Mouse (Mus musculus): ENCODE results near the gene Xkr7. TPM values are rescaled to one million over a fixed set of nuclear protein-coding genes. Genes with fewer than 3 reads are reported as not detected.

The Xkr7 gene
- polyA plus RNA-seq (2016; fragmentation: Nextera tagmentation; extraction: Ambion mirVana) = 0.33 and 0.61 TPM in 2 replicates

DNA sequence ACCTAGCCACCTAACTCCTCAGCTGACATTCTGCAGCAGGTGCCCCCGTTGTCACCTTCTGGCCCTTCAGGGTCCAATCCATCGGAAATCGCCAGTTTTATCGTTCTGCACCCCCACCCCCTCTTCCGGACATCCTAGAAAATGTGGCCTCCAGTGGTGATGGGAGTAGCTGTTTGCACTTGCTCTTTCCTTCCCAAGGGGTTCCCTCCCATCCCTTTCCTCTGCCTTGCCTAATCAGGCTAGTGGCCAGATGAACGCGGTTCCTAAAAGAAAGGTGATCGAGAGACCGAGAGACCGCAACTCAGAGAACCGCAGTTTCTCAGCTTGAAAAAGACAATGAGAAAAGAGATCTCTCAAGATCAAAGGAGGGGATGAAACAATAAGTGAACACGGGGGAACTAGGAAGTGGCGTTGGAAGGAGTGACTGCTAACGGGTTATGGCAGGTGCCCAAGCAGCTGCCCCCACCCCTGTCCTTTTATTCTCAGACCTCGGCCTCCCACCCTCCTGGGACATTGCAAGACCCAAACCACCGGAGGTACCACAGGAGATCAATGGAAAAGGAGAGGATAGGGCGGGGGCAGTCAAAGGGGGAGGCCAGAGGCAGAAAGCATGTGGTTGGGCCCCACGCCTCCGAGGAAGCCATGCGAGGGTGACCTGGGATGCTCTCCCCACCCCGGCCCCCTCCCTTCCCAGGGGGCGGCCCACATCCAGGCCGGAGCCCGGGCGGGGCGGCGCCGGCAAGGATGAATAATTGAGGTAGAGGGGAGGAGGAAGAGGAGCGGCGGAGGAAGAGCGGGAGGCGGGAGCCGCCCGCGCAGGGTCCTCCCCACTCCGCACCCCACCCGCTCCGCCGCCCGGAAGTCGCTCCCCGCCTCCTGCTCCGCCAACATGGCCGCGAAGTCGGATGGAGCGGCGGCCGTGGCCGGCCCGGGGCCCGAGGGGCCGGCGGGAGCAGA, at the start of gene Xkr7:
Gene Xkr7 (plus strand): TSS at position 727 of the 957 bp plus-strand sequence.
- 0 out of 2 replicates have a peak within 1 kb of the TSS, but pooled peaks have one; percentile 3 for H3K9ac ChIP-seq
- H3K9me3 ChIP-seq = no peaks in the 10 kb centered on the region
- peak within 1 kb of the TSS; percentile 49 for H3K4me3 ChIP-seq
- H3K36me3 ChIP-seq = no peaks in the 10 kb centered on the region
- WGBS = 3% methylated on average over 49 of the region's 54 CpGs
- H3K4me1 ChIP-seq = peaks cover 8% of the 10 kb centered on the region
- no peak; the same call in 1 of the 2 replicates for ATAC-seq (ENCODE audit: insufficient number of reproducible peaks, insufficient read depth, low FRiP score, low TSS enrichment)
- H3K4me2 ChIP-seq (replicated peaks) = peak within 1 kb of the TSS; percentile 94
- peaks cover 48% of the 10 kb centered on the region for H3K27me3 ChIP-seq
- no peak within 1 kb of the TSS for H3K27ac ChIP-seq

DNA sequence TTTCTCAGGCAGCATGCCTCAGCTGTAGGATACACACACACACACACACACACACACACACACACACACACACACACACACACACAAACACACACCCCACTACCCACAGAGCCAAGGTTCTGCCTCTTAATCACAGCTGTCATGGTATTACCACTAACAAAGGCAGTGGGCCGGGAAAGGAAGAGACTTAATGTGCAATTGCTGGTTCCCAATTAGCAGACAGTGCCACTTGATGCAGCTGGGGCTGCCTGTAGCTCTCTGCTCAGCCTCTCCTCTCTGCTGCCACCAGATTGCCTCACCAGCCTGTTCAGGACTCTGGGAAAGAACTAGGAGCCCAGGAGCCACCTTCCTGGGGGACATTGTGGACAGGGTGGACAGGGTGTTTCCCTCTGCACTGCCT, 46.1 kb upstream of the Xkr7 start:
- no peak overlapping the region for H3K4me3 ChIP-seq
- H3K36me3 ChIP-seq = no peaks in the 10 kb centered on the region
- no peak; the same call in 1 of the 2 replicates for ATAC-seq (ENCODE audit: insufficient number of reproducible peaks, insufficient read depth, low FRiP score, low TSS enrichment)
- no peak overlapping the region for H3K27ac ChIP-seq
- 64% methylated on average over 1 of the region's 1 CpGs for WGBS
- H3K4me2 ChIP-seq (replicated peaks) = no peak overlapping the region
- H3K9ac ChIP-seq = no peak overlapping the region
- H3K9me3 ChIP-seq = no peaks in the 10 kb centered on the region
- no peaks in the 10 kb centered on the region for H3K27me3 ChIP-seq
- no peaks in the 10 kb centered on the region for H3K4me1 ChIP-seq

DNA sequence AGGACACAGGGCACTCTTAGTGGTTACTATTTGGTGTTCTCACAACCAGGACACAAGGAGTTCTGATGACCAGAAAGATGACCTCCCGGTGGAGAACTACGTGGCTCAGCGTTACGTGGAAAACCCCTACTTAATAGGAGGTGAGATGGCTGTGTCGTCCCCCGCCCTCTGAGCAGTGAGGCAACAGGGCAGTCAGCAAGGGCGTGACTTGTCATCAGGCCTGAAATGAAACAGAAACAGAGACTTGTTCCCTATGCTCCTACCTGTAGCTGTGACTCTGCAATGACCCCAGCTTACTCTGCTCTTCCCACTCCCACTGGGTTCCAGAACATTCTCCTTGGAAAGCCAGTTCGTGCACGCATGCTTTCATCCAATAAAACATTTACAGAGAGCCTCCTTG, 40.1 kb upstream of the Xkr7 start:
- Histone ChIP-seq H3K4me2 (replicated peaks) (no peak overlapping the region), H3K27me3 (no peaks in the 10 kb centered on the region), H3K4me1 (no peaks in the 10 kb centered on the region), H3K9ac (no peak overlapping the region), H3K36me3 (no peaks in the 10 kb centered on the region), H3K27ac (no peak overlapping the region), H3K4me3 (no peak overlapping the region), H3K9me3 (no peaks in the 10 kb centered on the region)
- no peak for ATAC-seq (ENCODE audit: insufficient number of reproducible peaks, insufficient read depth, low FRiP score, low TSS enrichment)
- WGBS = 91% methylated on average over 9 of the region's 9 CpGs

DNA sequence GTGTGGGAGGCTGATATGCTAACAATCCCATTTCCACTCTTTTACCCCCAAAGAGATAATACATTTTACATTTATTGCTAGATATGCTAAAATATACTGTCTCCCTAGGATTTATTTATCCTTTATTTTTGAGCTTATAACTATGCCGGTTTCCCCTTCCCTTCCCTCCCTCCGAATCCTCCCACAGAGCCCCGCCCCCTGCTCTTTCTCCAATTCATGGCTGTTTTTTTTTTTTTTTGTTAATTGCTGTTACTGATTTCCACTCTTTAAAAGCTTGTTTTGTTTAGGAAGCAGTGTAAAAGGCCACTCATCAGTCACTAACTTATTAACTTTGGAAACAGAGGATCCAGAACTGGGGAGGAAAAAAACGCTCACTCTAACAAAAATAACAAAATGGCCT, 34.6 kb upstream of the Xkr7 start:
- H3K36me3 ChIP-seq = no peaks in the 10 kb centered on the region
- H3K9ac ChIP-seq = no peak overlapping the region
- H3K9me3 ChIP-seq = no peaks in the 10 kb centered on the region
- 72% methylated on average over 4 of the region's 4 CpGs for WGBS
- no peak overlapping the region for H3K4me3 ChIP-seq
- H3K27ac ChIP-seq = no peak overlapping the region
- H3K4me2 ChIP-seq (replicated peaks) = no peak overlapping the region
- H3K4me1 ChIP-seq = no peaks in the 10 kb centered on the region
- no peaks in the 10 kb centered on the region for H3K27me3 ChIP-seq
- no peak for ATAC-seq (ENCODE audit: insufficient number of reproducible peaks, insufficient read depth, low FRiP score, low TSS enrichment)

DNA sequence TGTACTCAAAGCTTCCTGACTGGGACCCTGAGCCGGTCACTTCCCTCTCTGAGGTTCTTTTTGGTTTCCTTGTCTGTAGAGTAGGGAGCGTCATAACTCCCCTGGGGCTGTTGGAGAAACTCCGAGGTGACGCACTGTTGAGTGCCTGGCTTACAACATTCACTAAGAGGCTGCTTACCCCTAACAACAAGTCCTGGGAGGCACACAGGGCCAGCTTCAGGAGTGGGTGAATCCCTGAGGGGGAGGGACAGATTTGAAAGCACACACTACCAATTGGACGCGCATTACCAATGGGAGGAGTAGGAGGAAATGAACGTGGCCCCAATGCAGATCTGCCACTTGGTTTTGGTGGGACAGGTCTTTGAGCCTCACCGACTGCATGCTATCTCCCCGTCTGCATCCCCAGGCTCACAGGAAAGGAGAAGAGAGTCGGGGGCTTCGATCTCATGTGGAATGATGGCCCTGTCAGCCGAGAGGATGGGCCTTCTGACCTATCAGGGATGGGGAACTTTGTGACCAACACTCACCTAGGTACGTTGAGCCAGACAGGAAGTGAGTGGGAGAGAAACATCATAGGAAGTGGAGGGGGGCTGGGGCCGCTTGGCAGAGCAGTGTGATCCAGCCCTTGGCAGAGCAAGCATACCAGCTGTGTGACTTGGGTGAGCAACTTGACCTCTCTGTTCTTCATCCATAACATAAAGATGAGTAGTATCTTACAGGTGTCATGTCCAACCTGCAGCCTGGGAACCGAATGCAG, 29.0 kb upstream of the Xkr7 start:
- Histone ChIP-seq H3K4me1 (no peaks in the 10 kb centered on the region), H3K9me3 (no peaks in the 10 kb centered on the region), H3K36me3 (peaks cover 12% of the 10 kb centered on the region), H3K4me3 (no peak overlapping the region), H3K4me2 (replicated peaks) (no peak overlapping the region), H3K9ac (no peak overlapping the region), H3K27me3 (no peaks in the 10 kb centered on the region), H3K27ac (no peak overlapping the region)
- no peak for ATAC-seq (ENCODE audit: insufficient number of reproducible peaks, insufficient read depth, low FRiP score, low TSS enrichment)
- WGBS = 76% methylated on average over 15 of the region's 15 CpGs

DNA sequence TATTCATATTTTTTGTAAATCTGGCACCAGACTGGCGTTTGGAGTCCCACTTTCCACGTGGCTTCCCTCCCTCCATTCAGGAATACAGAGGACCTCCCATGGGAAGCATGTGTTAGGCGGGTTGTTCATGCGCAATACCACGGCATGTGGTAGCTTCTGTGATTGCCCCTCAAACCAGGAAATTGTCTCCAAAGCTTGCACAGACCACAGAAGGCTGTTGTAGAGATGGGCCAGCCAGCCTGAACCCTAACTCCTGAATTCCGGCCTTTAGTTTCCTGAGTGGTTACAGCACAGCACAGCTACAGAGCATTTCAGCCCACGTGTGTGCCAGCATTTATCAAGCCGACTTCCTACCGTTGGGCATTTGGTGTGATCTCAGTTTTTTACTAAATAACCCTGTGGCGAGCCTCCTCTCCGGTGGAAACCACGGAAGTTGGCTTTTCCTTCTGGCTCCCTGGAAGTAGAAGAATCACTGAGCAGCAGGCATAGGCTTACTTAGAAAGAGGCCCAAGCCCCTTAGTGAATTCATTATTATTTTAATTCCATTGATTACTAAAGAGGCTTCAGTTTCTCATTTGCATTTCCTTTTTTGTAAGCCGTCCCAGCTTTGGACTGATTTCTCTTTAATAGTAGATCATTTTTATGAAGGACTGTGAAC, 27.8 kb upstream of the Xkr7 start:
- Histone ChIP-seq H3K4me1 (no peaks in the 10 kb centered on the region), H3K4me3 (no peak overlapping the region), H3K9ac (no peak overlapping the region), H3K27me3 (no peaks in the 10 kb centered on the region), H3K27ac (no peak overlapping the region), H3K4me2 (replicated peaks) (no peak overlapping the region), H3K9me3 (no peaks in the 10 kb centered on the region), H3K36me3 (peaks cover 22% of the 10 kb centered on the region)
- no peak for ATAC-seq (ENCODE audit: insufficient number of reproducible peaks, insufficient read depth, low FRiP score, low TSS enrichment)
- 64% methylated on average over 13 of the region's 13 CpGs for WGBS

DNA sequence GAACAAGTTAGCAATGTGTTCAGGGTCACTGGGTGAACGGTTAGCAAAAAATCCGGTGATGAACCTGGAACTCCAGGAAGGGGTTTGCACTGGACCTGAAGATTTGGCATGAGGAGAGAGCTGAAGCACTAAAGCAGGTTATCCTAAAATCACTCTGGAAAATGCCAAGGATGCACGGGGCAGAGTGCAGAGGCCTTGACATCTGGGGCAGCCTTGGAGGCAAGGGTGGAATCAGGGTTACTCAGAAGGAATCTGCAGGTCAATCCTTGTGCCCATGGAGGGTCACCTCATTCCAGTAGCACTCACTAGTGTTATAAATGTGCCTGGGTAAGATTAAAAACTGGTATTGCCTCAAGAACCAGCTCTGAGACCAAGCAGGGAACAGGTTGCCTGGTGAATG, 25.7 kb upstream of the Xkr7 start:
- no peaks in the 10 kb centered on the region for H3K9me3 ChIP-seq
- WGBS = 87% methylated on average over 3 of the region's 3 CpGs
- H3K36me3 ChIP-seq = peaks cover 44% of the 10 kb centered on the region
- no peaks in the 10 kb centered on the region for H3K27me3 ChIP-seq
- no peak for ATAC-seq (ENCODE audit: insufficient number of reproducible peaks, insufficient read depth, low FRiP score, low TSS enrichment)
- no peaks in the 10 kb centered on the region for H3K4me1 ChIP-seq
- no peak overlapping the region for H3K9ac ChIP-seq
- H3K4me2 ChIP-seq (replicated peaks) = no peak overlapping the region
- no peak overlapping the region for H3K27ac ChIP-seq
- no peak overlapping the region for H3K4me3 ChIP-seq

DNA sequence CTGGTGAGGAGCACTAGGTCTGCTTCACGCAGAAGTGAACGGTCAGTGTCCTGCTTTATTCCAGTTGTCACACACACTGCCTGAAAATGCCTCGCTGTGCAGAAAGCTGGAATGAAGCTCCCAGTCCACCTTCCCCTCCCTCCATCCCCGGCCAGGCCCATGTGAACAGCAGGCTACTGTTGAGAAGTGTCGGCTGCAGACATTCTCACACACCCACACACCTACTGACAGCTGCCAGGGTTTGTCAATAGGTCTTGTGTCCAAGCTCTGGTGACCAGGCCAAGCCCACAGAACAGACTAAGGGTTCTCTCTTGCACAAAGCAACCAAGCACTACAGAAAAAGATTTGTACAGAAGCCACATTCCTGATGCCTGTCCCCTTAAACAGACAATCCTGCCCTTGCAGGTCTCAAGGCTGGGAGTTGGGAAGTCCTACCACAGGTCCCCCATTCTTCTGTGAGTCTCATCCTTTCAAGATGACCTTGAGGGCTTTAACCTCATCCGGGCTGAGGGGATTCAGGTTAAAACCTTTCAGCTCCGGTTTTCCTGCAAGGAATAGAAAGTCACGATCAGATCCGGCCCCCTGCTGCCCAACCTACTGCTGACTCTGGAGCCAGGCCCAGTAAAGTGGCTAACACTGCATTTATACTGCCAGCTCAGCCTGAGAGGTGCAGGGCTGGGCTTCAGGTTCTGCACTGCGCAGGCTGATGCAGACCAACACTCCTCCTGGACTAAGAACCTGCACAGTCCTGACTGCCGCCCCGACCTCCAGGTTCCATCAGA, 22.3 kb upstream of the Xkr7 start:
- Histone ChIP-seq H3K27me3 (no peaks in the 10 kb centered on the region), H3K27ac (no peak overlapping the region), H3K36me3 (peaks cover 59% of the 10 kb centered on the region), H3K4me3 (no peak overlapping the region), H3K4me2 (replicated peaks) (no peak overlapping the region), H3K9me3 (no peaks in the 10 kb centered on the region), H3K9ac (no peak overlapping the region), H3K4me1 (peaks cover 6% of the 10 kb centered on the region)
- no peak for ATAC-seq (ENCODE audit: insufficient number of reproducible peaks, insufficient read depth, low FRiP score, low TSS enrichment)
- WGBS = 88% methylated on average over 12 of the region's 12 CpGs

DNA sequence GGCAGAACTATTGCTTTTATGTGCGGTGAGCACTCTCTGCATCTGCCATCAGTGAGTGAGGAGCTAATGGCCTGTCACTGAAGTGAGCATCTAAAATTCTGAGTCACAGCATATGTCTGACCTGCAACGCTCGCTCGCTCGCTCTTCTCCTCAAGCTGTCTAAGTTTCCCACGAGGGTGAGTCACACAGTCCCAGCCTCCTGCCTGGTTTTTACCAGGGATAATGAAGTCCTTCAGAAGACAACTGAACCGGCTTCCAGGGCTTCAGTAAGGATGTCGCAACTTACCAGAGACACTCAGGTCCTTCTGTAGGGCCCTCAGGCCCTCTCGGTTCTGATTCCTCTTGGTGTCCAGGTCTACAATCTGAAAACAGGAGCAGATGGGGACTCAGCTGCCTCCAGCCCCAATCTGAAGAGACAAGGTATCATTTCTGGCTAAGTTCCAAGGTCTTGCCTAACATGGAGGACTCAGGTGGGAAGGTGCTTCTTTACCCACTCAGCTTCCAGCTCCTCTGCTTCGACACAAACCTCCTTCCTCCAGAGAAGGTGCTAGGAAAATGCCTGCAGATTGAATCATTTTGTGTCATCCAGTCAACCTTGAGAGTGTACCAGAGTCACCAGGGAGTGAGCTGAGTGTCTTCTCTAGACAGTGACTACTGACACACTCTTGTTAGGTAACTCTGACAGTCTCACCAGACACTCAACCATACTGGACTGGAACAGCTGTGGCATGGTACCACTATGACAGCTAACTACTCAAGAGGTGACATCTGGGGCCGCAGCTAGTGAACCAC, 17.7 kb upstream of the Xkr7 start:
- H3K4me1 ChIP-seq = peaks cover 8% of the 10 kb centered on the region

DNA sequence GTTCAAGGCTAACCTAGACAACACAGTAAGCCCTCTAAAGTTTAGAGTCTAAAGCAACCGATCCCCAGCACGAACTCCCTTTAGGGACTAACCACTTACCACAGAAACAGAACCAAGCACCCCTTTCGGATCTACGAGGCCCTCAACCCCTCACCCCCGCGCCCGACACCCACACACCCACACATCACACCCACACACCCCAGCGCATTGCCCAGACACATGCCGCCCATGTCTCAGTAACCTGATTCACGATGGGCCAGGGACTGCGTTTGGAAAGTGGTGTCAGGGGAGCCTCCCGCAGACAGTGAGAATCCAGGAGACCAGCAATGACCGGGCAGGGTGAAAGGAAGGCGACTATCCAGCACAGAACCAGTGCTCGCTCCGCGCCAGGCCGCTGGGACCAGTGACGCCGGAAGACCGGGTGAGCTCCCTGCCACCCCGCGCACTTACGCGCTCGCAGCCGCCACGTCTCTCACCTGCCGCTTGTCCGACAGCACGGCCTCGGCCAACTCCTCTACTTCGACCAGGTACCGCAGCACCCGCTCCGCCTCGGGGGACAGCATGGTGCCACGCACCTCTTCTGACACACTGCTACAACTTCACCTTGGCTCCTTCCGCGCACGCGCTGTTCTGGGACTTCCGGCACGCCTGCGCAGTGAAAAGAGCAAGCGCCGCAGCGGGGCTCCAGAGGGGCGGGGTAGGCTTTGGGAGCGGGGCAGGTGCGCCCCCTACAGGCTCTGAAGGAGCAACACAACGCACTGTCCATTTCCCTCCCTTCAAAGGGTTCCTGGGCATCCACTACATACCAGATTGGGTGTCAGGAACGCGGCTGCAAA, 16.7 kb upstream of the Xkr7 start, which contains the start of gene Pdrg1:
Gene Pdrg1 (minus strand): TSS at position 670 of the 836 bp plus-strand sequence.
- peak; percentile 90 for ATAC-seq (ENCODE audit: insufficient number of reproducible peaks, insufficient read depth, low FRiP score, low TSS enrichment)

More for the DNA sequence above, 17.7 kb upstream of the Xkr7 start:
- no peak overlapping the region for H3K27ac ChIP-seq
- H3K9ac ChIP-seq = peak overlapping the region; percentile 82; the same call in 1 of the 2 replicates
- no peaks in the 10 kb centered on the region for H3K9me3 ChIP-seq
- no peak for ATAC-seq (ENCODE audit: insufficient number of reproducible peaks, insufficient read depth, low FRiP score, low TSS enrichment)
- H3K27me3 ChIP-seq = peaks cover 6% of the 10 kb centered on the region; the same call in 1 of the 2 replicates
- peak overlapping the region; percentile 80 for H3K4me3 ChIP-seq
- WGBS = 91% methylated on average over 11 of the region's 11 CpGs
- H3K4me2 ChIP-seq (replicated peaks) = peak overlapping the region; percentile 66
- peaks cover 36% of the 10 kb centered on the region for H3K36me3 ChIP-seq

More for the DNA sequence above, 16.7 kb upstream of the Xkr7 start, which contains the start of gene Pdrg1:
- Histone ChIP-seq H3K4me3 (peak within 1 kb of the TSS; percentile 80), H3K36me3 (peaks cover 25% of the 10 kb centered on the region), H3K4me1 (peaks cover 8% of the 10 kb centered on the region), H3K9me3 (no peaks in the 10 kb centered on the region), H3K9ac (peak within 1 kb of the TSS; percentile 82), H3K27ac (no peak within 1 kb of the TSS), H3K4me2 (replicated peaks) (peak within 1 kb of the TSS; percentile 66), H3K27me3 (peaks cover 9% of the 10 kb centered on the region; the same call in 1 of the 2 replicates)
- whole genome bisulfite sequencing = 2% methylated on average over 53 of the region's 54 CpGs

Data from embryonic facial prominence, embryonic 12.5 days (tissue).